Mouse (Mus musculus) cerebellum, postnatal 4 days (tissue): ENCODE results near the gene Hebp2.
A peak's percentile ranks its signal among the peaks of the same experiment; 100 is the strongest.
"Not testable (repeated sequence)": the region's sequence is repeated elsewhere in the genome, so short reads cannot be mapped to it uniquely, and the experiment has no call there.

Experiments used
- DNase-seq, 2 experiments: peaks; one replicate each; pipeline ENCODE4 v3.0.0; 2022; ENCODE audit warnings: low spot score in 2 of 2, mixed read lengths in 1 of 2

Hebp2 gene

DNA sequence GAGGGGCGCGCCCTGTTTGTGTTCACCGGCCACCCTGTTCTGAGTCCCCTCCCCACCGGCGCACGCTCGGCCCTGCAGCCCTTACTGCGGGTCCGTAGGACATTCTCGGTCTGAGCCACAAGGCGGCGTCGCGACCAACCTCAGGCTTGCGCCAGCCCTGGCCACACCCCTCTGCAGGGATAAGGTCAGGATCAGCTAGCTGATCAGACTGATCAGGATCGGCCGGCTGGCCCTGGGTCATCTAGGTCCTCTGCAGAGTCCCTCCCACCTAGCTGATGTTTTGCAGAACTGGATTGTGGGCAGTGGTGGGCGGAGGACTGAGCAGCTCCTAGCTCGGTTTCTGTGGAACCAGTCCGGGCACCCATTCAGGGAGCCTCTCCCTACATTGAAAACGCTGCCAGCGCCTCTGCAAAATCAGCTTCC lies at the start of gene Hebp2:
Gene Hebp2, minus strand, starts transcription at position 264 of the 423 bp plus-strand sequence.
- DNase-seq = peak; percentile 63 to 79

DNA sequence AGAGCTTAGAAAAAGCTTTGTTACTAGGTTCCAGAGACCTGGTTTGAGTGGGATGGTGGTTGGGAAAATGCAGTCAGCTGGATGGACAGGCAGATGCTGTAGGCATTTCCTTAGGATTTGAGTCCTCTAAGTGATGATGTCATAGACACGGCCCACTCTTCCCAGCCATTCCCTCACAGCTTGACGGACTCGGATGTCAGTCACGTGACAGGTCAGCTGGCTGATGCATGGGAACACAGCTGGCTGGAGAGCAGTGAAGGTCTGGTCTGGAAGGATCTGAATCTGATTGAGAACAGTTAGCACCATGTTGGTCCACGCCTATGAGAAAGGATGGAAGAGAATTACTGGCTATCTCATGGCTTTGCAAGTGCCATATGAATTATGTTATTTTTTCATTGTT lies 43.6 kb upstream of the Hebp2 start:
- DNase-seq = no peak

DNA sequence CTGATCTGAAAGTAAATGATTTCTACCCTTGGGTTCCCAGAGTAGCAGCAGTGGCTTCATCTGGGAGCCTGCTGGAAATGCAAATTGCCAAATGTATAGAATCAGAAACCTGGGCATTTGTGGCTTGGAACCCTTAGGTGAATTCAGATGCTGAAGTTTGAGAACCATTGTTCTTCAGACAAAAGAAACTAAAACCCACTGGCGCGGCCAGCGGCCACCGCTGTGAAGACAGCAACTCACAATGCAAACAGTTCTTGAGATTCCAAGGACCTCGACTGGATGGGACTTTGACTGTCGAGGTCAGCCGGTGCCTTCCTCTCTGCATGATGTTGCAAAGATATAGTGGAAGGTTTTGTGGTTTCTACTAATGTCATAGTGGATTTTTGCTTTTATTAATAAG lies 38.3 kb upstream of the Hebp2 start:
- DNase-seq = no peak

DNA sequence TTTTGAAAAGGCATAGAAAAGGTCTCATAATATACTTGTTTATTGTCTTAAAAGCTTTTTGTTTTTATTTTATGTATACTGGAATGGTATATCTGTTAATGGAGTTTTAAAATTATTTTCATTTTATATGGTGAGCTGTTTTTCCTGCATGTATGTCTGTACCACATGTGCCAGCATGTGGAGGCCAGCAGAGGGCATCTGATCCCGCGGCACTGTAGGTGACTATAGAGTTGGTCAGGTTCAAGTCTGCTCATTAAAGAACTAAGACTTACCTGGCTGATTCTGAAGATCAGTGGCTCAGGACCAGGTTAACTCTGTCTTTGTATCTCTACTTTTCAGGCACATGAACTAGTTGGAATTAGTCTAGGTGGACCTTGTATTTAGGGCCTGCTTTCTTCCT lies 26.7 kb upstream of the Hebp2 start:
- no peak for DNase-seq

DNA sequence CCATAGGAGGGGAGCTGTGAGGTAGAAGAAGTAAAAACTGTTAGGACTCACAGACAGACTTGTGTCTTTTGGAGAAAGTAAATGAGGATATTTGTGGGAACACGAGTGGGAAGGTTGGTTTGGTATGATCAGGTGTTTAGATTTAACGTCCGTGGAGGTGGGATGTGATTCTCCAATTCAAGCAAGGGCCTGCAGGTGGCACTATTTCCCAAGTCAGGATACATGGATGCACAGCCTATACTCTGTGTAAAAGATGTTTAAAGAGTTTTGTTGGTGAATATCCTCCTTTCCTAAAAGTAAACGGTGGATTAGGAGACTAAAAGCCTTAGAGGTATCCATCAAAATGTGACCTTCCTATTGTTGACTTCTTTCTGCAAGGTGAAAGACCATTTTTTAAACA lies 17.1 kb upstream of the Hebp2 start:
- DNase-seq = peak; percentile 40 to 60

DNA sequence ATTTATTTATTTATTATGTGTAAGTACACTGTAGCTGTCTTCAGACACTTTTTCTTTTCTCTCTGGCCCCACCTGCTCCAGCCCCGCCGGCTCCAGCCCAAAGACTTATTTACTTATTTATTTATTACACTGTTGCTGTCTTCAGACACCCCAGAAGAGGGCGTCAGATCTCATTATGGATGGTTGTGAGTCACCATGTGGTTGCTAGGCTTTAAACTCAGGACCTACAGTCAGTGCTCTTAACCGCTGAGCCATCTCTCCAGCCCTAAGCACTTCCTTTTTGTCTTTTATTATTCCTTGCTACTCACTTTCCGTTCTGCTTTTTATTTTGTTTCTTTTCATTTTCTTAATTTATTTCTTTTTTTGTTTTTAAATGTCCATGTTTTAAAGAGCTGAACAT lies 15.6 kb upstream of the Hebp2 start:
- DNase-seq = no peak

DNA sequence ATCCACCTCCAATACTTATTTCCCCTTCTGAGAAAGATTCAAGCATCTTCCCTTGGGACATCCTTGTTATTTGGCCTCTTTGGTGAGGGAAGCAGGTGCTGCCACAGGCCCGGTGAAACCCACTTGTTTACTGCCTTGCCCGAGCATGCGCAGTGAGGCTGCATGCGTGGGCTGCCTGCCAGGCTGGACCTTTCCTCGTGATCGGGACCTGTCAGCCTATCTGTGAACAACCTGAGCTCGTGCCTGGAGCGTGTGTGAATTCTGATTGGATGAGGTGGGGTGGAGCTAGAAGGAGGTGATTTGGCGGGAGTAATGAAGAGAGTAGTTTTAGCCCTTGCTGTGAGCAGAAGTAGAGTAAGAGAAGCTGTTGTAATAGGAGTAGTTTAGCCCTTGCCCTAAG lies 13.2 kb upstream of the Hebp2 start:
- not testable (repeated sequence) for DNase-seq

DNA sequence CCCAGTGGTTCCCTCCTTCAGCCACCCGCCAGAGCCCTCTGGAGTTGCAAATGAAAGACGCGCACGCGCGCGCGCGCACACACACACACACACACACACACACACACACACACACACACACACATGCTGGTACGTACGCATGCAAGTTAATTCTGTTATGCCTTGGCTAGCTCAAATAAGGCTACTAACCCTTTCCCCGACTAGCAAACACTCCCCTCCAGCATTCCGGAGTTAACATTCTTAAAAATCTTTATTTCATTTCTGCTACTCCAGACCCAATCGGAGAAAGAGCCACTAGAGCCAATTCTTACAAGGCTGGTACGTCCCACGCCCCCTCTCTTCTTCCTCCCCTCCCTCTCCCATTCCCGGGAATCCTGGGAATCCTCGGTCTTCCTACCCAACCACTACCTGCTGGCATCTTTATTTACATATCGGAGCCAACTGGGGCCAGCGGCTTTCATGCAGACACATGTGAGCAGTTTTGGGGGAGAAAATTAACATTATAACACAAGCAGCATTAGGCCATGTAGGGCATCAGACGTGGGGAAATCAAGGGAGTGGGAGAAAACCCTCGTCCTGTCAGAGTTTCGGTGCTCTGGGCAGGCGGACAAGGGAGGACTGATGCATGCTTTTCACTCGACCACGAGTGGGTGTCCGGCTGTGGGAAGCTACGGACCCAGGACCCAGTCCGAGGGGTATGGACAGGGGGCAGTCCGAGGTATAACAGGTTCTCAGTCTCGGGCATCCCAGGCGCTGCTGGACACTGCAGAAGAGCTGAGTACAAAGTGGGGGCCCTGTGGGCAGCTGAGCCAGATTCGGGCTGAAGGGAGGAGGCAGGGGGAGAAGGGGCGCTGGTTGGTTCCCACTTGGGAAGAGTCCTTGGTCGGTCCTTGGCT lies 3.7 kb upstream of the Hebp2 start:
- no peak for DNase-seq

DNA sequence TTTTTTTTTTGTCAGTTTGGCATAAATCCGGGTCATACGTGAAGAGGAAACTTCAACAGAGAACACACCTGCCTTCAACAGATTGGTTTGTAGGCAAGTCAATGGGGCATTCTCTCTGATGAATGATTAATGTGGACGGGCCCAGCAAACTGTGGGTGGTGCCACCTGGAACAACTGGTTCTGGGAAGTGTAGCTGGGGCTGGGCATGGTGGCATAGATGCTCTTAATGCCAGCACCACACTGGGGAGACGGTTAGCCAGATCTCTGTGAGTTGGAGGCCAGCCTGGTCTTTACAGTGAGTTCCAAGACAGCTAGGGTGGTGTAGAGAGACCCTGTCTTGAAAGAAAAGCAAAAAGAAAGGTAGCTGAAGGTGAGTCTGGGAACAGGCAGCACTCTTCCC lies 1.5 kb upstream of the Hebp2 start:
- DNase-seq = no peak

DNA sequence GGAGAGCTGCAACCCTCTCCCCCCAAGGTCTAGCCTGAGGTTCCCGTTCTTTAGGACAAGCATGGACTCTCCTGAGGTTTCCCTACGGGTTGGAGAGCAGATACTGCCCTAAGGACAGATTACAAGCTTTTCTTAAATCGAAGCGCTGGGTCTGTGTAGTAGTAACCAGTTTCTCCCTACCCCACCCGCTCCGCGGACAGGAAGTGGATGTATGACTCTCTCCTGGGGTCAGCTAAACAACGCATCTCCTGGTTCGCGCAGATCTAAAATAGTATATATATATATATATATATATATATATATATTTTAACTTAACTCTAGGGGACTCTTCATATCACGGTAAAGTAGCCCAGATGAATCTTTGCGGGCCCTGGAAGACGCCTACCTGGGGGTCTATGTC lies 567 bp downstream of the Hebp2 start:
- DNase-seq = no peak

DNA sequence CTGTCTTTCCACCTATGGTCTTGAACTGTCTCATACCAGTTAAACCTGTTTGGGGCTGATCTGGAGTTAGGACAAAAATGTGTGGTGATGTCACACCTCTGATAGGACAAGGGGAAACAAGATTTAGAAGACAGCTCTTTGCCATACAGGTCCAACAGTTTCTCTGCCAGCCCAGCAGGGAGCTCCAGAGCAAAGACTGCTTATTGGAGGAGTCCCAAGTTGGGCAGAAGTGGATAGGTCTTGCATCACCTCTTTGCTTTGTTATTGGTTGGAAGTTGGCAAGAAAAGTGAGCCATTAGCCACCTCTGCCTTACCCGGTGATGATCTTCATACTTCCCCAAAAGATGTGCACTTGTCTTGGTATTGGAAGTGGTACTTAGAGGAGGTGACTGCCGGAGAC lies 9.0 kb downstream of the Hebp2 start:
- DNase-seq = no peak

DNA sequence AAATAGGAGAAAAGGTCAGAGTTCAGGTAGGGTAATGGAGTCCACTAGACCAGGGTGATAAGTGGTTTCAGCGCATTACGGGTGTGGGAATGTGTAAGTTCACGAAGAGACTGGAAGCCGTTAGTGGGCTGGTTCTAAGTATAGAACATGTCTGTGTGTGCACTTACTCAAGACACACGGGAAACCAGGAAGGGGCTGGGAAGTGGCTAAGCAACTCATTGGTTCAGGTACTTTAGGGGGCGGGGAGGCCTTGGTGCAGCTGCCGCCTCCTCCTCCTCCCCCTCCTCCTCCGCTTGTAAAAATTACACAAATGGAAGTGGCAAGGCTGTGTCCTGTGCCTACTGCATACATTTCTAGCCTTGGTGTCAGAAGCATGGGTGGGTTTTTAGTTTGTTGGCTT lies 13.6 kb downstream of the Hebp2 start:
- DNase-seq = no peak

DNA sequence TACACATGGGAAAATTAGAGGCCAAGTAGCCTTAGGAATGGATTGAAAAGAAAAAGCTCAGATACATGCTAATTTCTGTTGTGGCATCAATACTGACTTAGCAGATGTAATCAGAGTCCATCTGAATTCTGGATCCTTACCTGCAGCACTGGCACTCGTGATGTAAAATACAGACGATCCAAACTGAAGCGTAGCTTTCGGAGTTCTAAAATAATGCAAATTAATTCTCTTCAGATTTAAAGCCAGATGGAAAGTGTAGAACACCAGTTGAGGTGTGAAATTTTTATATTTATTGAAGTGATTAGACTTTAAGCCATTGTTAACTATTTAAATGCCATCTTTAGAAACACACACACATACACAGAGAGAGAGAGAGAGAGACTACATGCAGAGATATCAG lies 15.7 kb downstream of the Hebp2 start:
- no peak for DNase-seq

DNA sequence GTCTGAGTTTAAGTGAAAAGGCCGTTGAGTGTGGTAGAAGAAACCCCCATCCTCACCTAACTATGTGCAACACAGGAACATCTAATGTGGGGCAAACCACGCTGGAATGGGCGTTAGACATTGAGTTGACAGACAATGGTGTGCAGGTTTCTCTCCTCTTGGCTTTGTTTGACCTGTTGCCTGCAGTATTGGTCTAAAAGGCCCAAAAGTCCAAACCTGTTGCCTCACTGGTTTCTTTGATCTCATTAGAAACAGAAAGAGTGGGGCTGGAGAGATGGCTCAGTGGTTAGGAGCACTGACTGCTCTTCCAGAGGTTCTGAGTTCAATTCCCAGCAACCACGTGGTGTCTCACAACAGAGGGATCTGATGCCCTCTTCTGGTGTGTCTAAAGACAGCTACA lies 16.7 kb downstream of the Hebp2 start:
- no peak for DNase-seq

DNA sequence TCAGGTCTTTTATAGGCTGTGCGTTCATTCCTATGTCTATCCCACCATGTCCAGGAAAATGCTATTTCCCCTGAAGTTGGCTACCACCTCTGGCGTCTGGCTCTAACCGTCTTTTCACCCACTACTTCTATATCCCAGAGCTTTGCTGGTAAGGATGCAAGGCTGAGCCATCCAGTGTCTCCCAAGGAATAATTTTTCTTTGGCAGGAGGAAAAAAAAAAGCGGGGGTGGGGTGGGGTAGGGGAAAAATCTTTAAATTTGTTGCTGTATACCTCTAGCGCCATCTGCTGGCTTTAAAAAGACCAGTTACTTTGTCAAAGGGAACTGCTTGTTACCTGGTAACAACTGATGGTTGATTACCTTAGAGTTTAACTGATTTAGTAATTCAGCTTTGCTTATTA lies 17.4 kb downstream of the Hebp2 start:
- peak in 1 of 2 experiments; percentile 19 for DNase-seq

DNA sequence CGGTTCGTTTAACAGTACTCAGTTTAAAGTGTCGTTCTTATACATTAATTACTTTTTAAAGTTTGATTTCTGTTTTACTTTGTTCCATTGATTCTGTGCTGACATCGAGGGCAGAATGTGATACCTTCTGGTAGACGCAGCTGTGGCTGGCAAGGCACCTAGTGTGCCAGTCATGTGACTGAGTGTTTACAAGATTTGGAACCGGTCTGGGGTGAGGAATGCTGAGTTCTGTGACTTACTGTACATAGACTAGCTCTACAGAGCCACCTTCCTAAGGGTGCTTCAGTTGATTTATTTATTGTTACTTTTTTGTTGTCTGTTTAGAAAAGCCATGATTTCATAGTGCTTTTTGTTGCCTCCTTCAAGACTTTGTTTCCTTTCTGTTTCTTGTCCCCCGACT lies 18.1 kb downstream of the Hebp2 start:
- no peak for DNase-seq

DNA sequence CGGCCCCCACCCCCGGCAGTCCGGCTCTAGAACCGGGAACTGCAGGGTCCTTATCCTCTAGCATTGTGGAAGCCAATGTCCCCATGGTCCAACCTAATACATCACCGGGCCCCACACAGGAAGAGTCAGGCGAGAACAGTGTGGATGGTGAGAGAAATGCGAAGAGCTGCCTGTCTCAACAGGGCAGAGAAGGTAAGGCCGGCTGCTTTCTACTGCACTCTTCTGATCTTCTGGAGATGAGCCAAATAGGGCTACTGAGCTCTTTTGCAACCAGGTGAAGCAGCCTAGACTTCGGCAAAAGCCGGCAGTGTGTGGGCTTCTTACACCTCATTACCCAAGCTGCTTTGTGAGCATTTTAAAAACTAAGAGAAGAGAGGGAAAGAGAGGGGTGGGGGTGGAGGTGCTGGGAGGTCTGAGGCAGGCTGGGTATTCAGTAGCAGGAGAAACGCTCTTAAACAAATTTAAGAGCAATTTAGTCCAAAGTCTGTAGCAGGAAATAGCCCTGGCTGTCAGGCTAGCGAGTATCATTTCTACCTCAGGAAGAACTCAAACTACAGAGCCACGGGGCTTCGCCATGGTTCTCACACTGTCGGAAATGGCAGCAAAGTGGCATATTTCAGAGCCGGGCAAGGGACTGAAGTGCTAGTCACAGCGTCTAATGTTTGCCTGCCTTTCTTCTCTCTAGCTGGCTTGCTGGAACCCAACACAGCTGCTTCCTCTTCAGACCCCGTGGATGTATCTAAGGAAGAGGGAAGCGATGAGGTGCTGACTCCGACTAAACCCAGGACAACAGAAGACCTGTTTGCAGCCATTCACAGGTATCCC lies 18.8 kb downstream of the Hebp2 start:
- DNase-seq = no peak

DNA sequence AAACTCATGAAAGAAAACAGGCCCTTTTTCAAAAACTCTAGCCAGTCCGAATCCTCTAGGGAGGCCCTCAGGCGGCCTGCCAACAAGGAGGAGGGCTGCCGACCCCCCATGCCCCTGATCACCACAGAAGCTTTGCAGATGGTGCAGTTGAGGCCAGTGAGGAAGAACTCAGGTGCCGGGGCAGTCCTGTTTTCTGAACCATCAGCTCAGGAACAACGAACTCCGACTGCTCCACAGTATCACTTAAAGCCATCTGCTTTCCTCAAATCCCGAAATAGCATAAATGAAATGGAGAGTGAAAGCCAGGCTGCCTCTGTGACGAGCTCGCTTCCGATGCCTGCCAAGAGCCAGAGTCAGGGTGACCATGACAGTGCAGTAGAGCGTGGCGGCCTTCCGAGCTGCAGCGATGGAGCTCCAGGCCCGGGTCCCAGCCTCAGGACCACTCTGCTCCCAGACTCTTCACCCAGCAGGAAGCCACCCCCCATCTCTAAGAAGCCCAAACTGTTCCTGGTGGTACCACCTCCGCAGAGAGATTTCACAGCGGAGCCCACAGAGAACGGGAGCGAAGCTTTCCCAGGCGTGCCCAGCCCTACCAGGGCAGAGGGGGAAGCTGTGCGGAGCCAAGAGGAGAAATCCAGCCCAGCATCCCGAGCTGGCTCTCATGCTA lies 19.6 kb downstream of the Hebp2 start:
- peak; percentile 38 to 84 for DNase-seq

DNA sequence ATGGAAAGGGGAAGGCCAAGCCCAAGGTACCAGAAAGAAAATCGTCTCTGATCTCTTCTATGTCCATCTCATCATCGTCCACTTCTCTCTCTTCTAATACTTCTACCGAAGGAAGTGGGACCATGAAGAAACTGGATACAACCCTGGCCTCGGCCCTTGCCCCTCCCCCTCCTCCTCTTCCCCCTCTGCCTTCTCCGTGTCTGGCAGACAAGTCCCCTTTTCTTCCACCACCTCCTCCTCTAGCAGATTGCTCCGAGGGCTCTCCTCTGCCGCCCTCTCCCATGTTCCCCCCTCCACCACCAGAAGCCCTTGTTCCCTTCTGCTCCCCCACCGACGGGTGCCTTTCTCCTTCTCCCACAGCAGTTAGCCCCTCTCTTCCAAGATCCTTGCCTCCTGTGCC lies 20.1 kb downstream of the Hebp2 start:
- peak in 1 of 2 experiments; percentile 45 for DNase-seq

DNA sequence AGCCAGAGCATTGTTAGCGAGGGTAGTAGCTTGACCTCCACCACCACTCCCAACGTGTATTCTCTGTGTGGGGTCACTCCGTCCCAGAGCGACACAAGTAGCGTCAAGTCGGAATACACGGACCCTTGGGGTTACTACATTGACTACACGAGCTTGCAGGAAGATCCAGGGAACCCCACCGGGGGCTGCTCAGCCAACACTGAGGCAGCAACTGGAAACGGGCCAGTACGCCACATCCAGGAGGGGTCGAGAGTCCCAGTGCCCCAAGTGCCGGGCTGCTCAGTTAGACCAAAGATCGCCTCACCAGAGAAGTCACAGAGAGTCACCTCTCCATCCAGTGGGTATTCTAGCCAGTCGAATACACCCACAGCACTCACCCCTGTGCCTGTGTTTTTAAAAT lies 20.6 kb downstream of the Hebp2 start:
- DNase-seq = peak in 1 of 2 experiments; percentile 23

DNA sequence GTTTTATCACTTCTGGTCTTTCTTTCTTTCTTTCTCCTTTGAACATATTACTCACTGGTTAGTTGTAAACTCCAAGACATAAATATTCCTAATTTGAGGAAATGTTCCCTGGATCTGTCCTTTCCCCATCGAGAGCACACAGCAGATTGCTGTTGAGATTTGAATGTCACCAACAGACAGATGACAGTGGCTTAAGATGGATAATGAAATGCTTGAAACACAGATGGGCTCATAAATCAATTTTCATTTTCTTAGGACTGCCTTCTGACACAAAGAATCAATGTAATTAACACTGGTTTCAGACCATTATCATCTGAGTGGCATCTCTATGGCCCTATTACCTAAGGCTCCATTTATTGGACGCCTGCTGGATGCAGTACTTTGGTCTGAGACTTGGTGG lies 23.3 kb downstream of the Hebp2 start:
- no peak for DNase-seq

DNA sequence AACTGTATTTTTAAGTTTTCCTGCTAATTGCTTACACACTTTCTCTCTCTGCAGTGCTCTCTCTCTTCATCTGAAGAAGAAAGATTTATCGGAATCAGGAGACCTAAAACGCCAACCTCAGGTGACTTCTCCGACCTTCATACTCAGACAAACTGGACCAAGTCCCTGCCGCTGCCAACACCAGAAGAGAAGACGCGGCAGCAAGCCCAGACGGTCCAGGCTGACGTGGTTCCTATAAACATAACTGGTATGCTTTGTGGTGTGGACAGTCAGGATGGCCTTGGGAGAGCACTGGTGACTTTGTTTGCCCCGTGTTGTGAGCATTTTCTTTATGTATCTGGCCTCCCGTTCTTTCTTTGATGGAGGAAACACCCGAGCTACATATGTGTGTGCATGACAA lies 34.4 kb downstream of the Hebp2 start:
- no peak for DNase-seq
